Mouse (Mus musculus) layer of hippocampus, adult 9-11 months (tissue): ENCODE results near the gene Cfap100.
A peak's percentile ranks its signal among the peaks of the same experiment; 100 is the strongest.

Experiments
- DNase-seq: peaks from one replicate; pipeline ENCODE4 v3.0.0; 2022

The Cfap100 gene

DNA sequence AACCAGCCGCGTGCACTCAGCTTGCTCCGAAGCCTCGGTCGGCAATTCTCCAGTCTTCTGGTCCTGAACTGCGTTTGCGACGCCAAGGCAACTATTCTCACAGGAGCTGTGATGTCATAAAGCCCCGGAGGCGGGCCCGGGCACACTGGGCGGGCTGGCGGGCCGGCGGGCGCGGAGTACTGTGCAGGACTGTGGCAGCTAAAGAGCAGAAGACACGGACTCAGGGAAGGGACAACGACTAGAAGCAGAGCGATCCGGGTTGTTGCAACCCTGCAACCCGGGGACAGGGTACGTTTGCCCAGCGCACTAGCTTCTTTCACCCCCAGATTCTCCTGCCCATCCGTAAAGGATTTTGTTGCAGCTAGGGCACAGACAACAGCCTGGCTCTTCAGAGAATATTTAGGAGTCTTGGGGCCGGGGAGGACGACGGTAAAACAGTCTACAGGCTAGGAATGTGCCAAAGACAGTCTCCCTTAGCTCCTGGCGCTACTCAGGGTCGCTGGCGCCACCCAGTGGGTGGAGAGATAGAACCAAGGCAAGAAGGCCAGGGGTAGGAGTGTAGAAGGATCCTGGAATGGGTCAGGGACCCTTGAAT is at the start of gene Cfap100:
Gene Cfap100 (minus strand): TSS at position 418 of the 595 bp plus-strand sequence.
- peak; percentile 76 for DNase-seq

DNA sequence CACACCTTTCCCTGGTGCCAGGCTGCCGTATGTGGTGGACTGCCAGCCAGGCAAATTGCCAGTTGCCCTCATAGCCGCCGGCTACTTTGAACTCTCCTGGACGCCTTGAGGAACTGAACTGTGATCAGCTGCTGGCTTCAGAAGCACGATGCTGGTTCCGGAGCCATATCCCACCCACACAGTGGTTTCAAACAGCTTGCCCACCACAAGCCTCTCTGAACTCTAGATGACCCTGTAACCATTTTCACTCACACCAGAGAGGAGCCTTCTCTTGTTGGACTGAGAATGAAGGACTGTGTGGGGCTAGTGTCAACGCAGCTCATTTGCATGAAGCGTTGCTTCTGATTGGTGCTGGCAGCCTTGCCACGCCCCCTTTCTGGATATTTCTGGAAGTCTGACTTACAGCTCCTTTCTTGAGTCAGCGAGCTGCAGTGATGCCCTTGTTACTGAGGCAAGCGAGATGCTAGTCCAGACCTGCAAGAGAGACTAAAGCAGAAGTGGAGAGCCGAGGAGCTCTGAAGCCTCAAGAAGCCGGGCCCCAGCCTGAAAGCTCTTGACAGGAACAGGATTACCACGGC is 48.4 kb upstream of the Cfap100 start:
- DNase-seq = no peak

DNA sequence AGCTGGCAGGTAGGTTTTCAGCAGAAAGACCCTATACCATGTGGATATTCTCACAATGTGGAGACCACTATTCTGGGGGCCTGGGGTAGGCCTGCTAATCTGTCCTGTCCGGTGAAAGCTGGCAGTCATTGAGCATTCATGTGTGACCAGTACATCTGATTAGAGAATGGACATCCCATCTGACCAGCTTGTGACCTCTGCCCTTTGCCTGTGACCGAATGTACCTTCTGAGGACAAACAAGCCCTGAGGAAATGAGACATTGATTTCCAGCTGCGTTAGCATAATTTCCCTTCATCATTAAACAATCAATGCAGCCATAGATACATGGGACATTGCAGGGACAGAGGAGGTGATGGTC is 47.2 kb upstream of the Cfap100 start:
- no peak for DNase-seq

DNA sequence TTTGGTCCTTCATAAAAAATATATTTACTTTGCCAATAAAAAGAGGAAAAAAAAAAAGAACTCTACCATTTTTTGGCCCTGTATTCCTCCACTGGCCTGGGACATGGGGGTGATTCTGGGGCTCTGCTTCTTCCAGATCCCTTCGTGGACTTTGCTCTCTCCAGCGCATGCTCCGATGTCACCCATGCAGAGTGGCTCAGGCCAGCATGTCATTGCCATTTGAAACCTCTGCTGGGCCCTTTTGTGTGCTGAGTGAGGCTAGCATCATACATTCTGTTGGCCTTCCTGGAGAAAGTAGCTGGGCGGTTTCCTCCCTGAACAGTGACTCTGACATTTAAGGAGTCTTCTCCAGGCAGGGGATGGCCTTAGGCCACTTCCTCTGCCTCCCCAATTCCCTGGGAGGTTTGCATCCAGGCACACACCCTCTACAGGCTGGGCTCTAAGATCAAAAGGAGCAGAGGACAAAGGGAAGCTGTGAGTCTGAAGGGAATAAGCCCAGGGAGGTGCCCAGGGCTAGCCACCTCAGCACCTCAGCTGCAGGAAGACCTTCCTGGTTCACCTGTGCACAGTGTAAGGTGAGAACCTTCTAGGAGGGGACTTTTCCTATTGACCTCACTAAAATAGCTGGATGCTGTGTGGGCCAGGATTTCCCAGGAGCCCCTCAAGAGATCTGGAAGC is 46.7 kb upstream of the Cfap100 start:
- no peak for DNase-seq

DNA sequence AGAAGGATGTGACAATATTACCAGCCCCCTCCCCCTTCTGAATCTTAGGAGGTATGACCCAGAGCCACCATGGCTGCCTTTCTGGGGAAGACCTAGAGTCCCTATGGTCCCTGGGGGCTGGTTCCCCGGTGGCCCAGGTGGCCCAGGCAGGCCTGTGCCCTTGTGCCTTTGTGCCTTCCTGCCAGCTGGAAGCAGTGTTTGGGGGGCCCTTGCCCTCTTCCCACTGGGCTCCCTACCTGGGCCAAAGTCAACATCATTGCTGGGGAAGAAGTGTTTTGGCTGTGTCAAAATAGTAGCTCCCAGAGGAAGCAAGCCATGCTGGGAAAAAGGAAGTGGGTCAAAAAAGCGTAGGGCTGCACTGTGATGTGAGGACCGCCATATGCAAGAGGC is 45.8 kb upstream of the Cfap100 start:
- DNase-seq = no peak

DNA sequence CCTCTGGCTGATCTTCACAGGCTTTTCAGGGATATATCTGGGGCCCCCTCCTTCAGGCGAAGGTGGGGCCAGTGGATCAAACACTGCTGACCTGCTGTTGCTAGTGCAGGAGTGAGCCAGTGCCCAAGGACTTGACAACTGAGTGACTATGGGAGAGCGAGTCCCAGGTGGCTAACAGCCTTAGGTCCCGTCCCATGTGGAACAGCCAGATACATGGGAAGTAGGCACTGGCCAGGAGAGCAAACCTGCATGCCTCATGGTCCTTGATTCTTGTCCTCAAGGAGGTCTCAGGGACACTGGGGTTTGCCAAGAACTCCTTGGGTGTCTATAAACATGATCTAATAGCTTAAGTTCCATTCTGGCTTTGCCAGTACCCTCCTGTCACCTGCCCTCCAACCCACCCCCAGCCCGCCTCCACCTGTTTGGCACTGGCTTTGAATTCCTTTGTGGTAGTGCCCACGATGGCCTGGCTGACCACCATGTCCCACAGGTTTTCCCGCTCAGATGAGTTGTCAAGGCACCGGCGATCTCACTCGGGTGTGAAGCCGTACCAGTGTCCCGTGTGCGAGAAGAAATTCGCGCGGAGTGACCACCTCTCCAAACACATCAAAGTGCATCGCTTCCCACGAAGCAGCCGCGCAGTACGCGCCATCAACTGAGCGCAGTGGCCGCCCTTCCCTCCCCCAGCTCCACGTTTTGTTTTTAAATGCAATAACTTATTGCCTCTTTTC is 45.2 kb upstream of the Cfap100 start:
- no peak for DNase-seq

DNA sequence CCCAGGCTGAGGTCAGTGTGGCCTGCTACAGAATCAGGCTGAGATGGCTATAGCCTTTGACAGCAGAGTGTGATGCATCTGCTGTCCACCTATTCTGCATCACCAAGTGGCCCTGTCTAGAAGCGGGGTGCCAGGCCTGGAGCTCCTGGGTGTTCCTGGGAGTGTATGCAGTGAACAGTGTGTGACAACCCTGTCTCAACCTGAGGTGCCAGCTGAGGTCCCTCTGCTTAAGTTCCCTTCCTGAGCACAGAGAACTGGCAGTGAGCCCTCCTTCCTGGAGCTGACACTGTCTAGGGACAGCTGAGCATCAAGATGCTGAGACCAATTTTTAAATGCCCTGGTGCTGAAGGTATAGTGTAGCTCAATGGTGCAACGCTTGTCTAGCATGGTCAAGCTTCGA is 44.1 kb upstream of the Cfap100 start:
- DNase-seq = no peak

DNA sequence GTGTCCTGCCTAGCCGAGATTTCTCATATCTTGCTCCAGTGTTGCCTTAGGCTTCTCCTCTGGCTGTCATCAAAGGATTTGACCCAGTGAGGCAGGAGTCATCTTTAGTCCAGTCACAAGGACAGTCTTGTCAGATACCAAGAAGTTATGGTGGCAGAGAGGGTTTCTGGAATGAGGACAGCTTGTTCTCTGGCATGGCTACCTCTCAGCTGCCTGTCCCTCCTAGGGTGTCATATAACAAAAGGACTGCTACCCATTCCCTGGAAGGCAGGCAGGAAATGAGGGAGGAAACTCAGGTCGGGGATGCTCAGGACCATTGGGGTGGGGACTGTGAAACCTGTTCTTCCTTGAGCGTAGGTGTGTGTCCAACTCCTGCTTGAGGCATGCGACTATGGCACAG is 43.5 kb upstream of the Cfap100 start:
- DNase-seq = no peak

DNA sequence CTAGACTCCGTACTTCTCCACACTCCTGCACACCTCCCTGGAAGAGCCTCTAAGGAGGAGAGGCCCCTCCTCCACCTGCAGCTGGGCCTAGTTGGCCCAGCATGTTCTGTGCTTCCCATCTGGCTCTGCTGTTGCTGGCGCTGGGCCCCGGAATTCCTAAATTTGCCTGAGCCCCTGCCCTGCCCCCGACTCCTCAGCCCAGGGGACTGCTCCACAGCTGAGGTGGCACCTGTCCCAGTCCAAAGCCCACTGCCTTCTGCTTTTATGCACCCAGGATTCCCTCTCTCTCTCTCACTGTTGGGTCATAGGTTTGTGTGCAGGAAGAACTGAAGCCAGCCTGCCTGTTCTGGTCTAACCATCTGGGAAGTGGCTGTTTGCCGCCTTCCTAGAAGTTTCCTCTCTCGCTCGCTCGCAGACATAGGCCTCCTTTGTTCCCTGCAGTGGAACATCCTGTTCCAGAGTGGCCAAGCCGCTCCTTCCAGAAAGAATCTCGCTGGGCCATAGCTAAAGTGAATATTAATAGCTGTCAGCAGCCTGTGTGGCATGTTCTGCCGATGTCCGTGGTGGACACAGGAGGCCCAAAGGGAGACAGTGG is 42.4 kb upstream of the Cfap100 start:
- peak; percentile 70 for DNase-seq

DNA sequence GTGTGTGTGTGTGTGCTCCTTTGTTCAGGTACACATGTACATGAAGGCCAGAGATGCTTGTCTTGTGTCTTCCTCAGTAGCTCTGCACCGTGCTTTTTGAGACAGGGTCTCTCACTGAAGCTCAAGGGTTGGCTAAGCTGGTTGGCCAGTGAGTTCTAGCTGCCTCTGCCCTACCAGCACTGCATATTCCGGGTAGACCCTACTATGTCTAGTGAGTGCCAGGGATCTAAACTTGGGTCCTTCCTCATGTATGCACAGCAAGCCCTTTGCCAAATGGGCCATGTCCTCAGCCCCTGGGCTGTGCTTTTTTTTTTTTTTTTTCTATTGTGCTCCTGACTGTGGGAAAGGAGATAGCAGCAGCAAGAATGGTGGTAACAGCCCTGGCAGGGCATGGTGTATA is 41.7 kb upstream of the Cfap100 start:
- no peak for DNase-seq

DNA sequence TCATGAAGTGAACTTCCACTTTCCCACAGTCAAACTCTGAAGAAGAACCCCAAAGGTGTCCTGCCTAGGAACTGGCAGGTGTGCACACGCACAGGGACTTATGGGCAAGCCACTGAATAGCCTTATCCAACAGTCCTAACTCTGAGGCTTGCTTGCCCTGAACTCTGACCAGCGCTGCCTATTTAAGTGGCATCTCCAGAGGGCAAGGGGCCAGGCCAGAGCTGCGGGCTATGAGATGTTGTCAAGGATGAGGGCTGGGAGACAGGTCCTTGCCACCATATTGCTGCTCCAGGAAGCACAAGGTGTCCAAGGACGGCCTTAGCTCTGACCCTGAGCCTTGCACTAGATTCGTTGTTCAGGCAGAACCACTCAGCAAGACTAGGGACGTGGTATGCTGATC is 40.4 kb upstream of the Cfap100 start:
- no peak for DNase-seq

DNA sequence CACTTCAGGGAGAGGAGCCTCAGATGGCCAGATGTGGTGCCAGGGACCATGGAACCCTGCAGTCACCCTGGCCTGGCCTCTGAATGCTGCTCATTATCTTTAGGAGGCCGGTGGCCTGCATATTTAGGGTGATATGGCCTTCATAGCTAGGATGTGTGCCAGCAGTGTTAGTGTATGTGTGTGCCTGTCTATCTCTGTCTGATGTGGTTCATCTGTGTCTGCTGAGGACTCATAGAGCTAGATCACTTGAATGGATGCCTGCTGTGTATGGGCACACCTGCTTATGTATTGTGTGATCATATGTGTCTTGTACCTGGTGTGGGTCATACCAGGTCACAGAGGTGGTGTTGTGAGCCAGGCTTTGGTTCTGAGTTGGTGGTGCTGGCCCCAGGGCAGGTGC is 39.6 kb upstream of the Cfap100 start:
- DNase-seq = no peak

DNA sequence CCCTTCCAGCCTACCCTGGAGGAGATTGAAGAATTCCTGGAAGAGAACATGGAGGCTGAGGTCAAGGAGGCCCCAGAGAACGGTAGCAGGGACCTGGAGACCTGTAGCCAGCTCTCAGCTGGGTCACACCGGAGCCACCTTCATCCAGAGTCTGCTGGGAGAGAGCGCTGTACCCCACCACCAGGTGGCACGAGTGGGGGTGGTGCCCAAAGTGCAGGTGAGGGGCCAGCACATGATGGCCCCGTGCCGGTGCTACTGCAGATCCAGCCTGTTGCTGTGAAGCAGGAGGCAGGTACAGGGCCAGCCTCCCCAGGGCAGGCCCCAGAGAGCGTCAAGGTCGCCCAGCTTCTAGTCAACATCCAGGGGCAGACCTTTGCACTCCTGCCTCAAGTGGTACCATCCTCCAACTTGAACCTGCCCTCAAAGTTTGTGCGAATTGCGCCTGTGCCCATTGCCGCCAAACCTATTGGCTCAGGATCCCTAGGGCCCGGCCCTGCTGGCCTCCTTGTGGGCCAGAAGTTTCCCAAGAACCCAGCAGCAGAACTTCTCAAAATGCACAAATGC is 38.3 kb upstream of the Cfap100 start:
- DNase-seq = no peak

DNA sequence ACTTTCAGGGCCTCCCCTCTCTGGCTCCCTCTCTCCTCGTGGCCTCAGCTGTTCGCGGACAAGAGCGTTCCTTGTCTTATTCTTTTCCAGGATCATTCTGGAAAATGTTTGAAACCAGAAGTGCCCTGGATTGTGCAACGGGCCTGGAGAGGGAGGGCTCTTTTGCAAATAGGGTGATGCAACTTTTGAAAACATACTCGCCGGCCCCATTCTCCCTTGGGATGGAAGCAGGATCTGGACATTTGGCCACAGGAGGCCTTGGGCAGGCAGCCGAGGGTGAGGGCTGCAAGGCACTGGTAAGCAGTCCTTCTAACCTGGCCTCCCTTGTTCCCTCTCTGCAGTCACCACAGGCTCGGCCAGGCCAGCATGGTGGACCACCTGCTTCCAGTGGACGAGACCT is 37.5 kb upstream of the Cfap100 start:
- DNase-seq = no peak

DNA sequence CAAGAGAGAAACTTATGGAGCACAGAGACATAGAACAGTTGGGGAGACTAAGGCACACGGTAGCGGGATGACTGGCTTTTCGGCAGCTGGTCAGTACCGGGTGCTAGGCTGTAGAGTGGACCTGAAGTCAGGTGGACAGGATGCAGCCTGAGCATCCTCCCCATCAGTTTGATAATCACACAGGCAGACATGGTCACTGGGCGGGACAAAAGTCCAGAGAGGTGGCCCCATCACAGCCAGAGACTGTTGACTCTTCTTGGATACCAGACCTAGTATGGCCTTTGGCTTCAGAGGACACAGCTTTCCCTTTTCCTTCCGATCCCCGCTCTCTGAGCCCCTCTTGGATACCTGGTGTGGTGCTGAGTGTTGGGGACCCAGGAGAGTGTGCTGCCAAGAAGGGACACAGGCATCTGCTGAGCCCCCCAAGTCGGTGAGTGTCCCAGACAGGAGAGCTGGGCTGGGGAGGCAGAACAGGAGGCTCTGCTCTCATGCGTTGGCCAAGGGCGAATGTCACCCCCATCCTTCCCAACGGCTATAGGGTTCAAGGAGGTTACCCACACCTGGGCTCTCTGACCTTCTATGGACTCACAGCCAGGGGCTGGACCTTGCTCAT is 36.5 kb upstream of the Cfap100 start:
- DNase-seq = no peak

DNA sequence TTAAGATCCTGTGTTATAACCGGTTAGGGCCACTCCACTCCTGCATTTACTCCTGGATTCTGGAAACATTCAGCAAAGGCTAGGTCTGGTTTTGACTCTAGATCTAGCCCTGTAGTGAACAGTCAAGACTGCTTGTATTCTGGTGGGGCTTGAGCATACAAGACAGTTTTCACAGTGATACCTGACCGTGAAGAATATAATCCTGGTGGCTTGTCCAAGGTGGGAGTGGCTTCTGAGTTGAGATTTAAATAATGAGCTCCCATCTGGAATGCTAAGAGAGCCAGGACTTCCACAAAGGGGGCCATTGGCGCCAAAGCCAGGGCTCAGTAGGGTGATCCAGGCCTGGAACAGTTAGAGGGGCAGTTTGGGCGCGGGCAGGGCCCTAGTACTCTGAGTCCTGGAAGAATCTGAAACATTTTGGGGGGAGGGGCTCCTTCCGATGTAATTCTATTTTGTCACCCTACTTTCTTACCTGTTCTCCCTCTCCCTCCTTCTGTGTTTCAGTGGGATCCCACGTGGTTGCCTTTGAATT is 35.4 kb upstream of the Cfap100 start:
- DNase-seq = peak; percentile 36

DNA sequence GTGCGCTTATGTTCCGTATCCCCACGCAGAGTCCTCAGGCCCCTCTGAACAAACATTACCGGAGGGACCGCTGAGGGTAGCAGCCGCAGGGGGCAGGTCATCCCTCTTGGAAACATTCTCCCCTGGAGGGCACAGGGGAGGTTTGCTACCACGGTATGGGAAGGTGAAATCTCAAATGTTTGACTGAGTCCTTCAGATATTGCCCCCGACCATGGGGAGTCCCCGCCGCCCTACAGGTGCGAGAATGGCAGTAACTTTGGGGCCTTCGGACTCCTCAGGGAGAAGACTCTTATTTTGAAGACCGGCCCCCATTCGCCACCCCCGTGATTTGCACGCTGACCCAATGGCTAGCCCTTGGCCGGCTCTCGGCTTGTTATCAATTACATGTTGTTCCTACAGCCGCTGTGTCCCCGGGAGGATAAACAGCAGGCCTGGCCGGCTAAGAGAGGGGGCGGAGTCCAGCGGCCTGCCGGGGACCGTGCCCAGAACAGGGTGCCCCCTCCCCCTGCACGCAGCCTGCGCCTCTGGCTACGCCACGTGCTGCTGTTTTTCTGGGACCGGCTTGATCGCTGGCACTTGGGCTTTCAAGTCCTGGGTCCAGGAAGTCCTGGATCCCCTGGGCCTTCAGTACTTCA is 34.7 kb upstream of the Cfap100 start:
- peak; percentile 94 for DNase-seq

DNA sequence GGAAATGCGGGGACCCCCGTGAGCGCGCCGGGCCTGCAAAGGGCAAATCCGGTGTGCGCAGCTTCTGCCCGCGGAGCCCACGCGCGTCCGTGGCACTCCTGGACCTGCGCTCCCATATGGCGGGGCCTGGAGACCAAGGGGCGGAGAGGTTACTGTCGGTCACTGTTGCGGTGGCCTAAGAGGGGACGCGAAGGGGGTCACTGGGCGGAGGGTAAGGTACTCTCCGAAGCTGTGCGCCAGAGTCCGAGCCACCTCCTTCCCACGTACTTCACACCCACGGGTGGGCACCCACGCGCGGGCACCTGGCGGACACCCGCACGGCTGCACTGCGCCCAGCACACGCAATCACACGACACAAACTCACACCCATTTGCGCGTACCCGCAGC is 34.2 kb upstream of the Cfap100 start:
- DNase-seq = no peak

DNA sequence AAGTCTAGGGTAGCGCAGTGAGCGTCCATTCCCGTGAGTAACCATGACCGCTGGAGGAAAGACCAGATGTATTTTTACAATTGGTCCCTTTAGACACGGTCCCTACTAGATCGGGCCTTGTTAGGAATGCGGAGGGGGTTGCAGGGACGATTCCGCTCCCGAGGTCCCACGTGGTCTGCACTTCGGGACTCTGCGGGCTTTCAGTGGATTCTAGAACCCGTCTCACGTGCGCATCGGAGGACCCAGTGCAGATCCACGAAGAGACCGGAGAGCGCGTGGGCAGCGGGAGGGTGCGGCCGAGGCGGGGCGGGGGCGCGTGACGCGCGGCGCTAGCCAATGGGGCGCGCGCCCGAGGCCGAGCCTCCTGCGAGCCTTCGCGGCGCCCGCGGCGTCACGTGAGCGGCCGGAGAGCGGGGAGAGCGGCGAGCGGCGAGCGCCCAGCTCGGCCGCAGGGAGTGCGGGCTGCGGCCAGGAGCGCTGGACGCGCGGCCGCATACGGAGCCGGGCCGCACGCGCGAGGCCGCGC is 33.6 kb upstream of the Cfap100 start, which contains the start of gene Klf15:
Gene Klf15 (plus strand): TSS at position 396 of the 526 bp plus-strand sequence.
- DNase-seq = peak; percentile 86

DNA sequence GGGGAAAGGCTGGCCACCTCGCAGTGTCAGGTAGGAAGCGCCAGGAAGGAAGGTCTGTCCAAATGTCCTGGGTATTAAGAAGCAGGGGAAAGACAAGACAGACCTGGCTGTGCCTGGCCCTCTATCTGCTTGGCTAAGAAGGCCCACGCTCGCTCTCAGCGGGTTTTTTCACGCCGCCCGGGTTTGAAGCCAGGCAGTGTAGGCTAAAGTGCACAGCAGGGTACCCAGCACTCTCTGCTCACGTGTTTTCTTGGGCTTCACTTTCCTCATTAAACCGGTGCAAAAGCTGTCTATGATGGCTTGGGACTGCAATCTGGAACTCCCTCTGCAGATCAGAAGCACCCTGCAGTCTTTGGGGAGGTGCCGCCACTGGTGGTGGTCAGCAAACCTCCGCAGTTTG is 33.2 kb upstream of the Cfap100 start:
- no peak for DNase-seq

DNA sequence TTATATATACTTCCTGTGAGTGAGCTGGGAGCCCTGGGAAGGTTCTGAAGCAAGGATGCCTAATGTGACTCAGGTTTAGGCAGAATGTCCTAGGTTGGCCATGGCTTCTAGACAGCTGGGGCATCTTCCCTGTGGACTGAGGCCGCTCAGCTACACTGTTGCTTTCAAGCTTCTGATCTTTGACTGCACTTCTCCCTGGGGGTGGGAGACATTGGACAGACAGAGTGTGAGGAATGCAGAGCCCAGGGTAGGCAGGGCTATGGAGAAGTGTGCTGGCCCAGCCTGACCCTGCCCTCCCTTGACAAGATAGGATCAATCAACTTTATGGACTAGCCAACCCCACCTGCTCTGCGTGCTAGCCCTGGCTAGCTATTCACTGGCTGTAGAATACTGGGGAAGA is 32.6 kb upstream of the Cfap100 start:
- no peak for DNase-seq

DNA sequence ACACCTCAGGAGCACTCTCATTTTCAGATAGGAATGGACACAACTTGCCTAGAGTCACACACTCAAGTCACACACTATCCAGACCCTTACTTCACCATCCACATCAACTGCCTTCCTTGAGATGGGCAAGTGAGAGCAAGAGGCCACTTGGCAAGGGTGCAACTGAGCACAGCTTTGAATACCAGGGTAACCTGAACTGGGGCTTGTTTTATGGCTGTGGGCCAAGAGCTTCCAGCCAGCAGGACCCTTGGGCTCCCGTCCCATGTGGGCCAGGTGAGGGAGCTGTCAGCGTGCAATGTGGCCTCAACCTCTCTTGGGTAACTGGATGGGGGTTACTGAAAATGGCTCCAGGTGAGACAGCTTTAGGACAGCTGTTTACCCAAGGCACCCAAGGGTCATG is 28.8 kb upstream of the Cfap100 start:
- no peak for DNase-seq
